Mouse (Mus musculus): ENCODE results near the gene Tbx6. TPM values are rescaled to one million over a fixed set of nuclear protein-coding genes. Genes with fewer than 3 reads are reported as not detected.

Gene Tbx6
- total RNA-seq, 1 experiment from 2014 or later = not detected

GRCm38 (mm10) chr7:126808703-126809455, 27.6 kb downstream of the Tbx6 start:
- peak; percentile 92 for ATAC-seq (replicated peaks; ENCODE audit: low read depth, poor library complexity, severe bottlenecking)

GRCm38 (mm10) chr7:126809723-126810369, 28.6 kb downstream of the Tbx6 start:
- no peak for ATAC-seq (replicated peaks; ENCODE audit: low read depth, poor library complexity, severe bottlenecking)

- ATAC-seq (replicated peaks; ENCODE audit: low read depth, poor library complexity, severe bottlenecking) = no peak
These were observed 34.5 kb downstream of the Tbx6 start for GRCm38 (mm10) chr7:126815726-126816222.

- no peak for ATAC-seq (replicated peaks; ENCODE audit: low read depth, poor library complexity, severe bottlenecking)
These were observed 35.2 kb downstream of the Tbx6 start for GRCm38 (mm10) chr7:126816494-126816893.

DNA sequence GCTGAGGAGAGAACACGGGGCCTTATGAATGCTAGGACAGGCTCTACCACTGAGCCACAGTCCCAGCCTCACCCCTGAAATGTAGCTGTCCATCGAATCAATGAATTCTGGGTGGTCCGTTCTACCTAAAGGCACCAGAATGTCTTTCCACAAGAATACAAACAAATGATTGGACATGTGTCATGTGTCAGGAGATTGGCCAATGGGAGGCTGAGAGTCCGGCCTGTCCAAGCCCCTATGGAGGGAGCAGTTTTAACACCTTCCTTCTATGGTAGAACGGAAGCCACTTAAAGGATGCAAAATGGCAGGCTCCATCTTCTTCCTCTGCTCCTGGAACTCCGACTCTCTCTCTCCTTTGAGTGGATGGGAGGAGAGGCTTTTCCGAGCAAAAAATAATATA, 36.3 kb downstream of the Tbx6 start:
- ATAC-seq (replicated peaks; ENCODE audit: low read depth, poor library complexity, severe bottlenecking) = no peak

GRCm38 (mm10) chr7:126818818-126819217, 37.5 kb downstream of the Tbx6 start:
- no peak for ATAC-seq (replicated peaks; ENCODE audit: low read depth, poor library complexity, severe bottlenecking)

DNA sequence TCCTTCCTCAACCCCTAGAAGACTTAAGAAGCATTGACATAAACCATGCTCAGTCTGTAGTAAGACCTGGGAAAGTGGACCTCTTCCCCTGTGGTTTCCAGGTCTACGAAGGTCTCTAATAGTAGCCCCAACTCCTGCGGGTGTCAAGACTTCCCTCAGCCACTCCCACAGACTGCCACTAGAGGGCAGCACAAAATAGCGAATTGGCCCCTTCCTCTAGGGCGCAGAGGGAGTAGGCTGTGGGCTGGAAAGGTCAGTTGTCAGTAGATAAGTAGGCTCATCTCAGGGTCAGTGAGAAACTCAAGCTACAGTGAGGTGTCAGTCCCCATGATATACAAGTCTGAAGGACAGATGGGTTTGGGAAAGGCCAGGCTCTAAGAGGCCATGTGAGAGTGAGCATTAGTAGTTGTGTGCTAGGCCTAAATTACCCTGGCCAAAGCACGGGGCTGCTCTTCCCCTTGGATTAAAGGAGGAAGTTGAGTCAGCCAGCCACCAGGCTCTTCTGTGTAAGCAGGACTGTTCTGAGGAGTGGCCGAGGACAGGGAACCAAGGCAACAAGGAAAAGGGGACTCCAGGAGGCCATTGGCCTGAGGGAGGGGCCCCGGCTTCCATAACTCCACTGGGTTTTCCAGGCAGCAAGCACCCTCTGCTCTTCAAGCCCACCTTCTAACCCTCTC, 40.7 kb downstream of the Tbx6 start:
- peak; percentile 85 for ATAC-seq (replicated peaks; ENCODE audit: low read depth, poor library complexity, severe bottlenecking)

DNA sequence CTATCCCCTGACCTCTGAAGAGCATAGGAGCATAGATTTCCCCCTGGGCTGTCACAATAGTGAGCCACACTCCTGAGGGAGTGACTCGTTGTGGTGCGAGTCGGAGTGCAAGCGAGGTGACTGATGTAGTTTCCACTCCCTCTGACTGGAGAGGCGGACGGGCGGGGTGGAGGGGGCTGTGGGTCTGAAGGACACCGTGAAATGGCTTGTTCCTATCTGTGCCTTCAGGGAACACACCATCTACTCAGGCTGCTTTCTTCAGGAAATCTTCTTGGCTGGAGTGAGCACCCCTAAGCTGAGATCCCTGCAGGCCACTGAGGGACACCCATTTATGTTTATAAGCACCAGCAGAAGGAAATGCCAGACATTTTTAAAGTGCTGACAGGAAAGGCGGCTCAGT, 41.5 kb downstream of the Tbx6 start:
- ATAC-seq (replicated peaks; ENCODE audit: low read depth, poor library complexity, severe bottlenecking) = no peak

DNA sequence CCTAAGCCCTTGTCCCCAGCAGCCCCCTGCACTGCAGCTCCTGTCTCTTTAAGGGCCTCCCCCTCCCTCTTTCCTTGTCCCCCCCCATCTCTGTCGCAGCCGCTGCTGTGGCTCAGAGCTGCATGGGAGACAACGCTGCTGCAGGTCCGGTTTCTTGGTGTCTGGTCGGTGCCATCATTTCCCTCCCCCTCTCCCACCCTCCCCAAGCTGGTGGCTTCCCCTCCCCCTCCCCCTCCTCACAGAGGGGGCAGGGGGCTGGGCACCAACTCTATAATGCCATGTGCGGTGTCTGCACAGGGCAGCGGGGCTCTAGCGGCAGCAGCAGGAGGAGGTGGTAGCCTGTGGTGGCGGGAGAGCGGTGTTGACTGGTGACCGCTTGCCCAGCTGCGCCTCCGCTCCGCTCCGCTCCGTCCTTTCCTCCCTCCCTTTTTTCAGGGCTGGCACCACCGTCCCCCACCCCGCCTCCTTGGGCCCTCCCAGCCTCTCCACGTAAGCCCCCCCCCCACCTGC, 42.0 kb downstream of the Tbx6 start:
- no peak for ATAC-seq (replicated peaks; ENCODE audit: low read depth, poor library complexity, severe bottlenecking)

GRCm38 (mm10) chr7:126823940-126824339, 42.7 kb downstream of the Tbx6 start:
- no peak for ATAC-seq (replicated peaks; ENCODE audit: low read depth, poor library complexity, severe bottlenecking)

GRCm38 (mm10) chr7:126825403-126825802, 44.1 kb downstream of the Tbx6 start:
- peak; percentile 48; the same call in 1 of the 2 replicates for ATAC-seq (replicated peaks; ENCODE audit: low read depth, poor library complexity, severe bottlenecking)

DNA sequence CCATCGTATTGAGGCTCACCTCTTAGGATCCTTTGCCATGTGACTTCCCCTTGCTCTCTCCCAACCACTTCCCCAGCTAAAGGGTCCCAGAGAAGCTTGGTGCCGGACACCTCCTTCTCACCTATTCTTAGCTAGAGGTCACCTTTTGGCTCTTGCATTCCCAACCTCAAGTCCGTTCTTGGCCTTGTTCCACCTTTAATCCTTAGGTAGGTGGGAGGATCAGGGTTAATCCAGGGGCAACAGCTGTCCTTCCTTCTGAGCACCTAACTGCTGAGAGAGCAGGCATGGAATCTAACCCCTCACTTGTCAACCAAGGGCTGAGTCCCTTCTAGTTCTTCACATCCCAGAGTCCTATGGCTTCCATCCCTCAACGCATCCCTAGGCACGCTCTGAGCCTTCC, 44.7 kb downstream of the Tbx6 start:
- no peak for ATAC-seq (replicated peaks; ENCODE audit: low read depth, poor library complexity, severe bottlenecking)

DNA sequence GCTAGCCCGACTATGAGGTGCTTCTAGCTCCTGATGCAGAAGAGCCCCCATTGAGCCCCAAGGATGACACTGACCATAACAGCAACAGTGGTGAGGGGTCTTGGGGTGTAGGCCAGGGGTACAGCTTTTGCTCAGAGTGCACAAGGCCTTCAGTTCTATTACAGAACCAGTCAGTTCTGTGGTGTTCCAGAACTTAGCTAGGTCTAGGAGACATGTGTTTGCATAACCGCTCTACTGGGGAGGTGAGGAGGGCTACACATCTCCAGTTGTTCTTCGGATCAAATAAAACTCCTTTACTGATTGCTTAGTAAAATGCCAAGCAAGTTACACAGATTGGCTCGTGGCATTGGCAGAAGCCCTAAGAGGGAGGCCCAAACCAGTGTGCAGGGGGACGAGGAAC, 50.3 kb downstream of the Tbx6 start, which contains the start of gene 4930451I11Rik:
4930451I11Rik (minus strand) TSS at position 101 of the 400 bp plus-strand sequence.
- 0 out of 2 replicates have a peak, but pooled peaks have one; percentile 4 for ATAC-seq (replicated peaks; ENCODE audit: low read depth, poor library complexity, severe bottlenecking)

DNA sequence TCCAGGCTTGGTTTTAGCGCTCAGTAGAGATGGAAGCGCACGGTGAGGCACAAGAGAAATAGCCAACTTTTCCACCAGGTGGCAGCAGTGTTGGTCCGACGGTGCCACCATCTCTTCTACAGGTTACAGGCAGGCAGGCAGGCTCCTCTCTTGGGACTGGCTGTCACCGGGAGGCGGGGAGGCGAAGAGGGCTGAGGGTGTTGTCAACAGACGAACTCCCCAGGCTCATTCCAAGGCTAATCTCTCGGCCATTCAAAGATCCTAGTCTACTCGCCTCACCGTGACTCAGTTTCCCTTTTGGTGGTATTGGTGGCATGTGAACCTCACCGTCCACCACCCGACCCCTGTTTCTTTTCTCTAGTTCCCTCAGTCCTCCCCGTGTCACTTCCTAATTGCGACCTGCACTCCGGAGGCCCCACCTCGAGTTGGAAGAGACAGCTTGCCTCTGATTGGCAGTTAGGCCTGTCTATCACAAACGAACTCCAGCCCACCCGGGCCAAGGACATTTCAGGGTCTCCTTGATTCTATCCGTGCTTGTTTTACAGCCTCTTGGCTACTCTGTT, 50.8 kb downstream of the Tbx6 start:
- peak; percentile 96 for ATAC-seq (replicated peaks; ENCODE audit: low read depth, poor library complexity, severe bottlenecking)

DNA sequence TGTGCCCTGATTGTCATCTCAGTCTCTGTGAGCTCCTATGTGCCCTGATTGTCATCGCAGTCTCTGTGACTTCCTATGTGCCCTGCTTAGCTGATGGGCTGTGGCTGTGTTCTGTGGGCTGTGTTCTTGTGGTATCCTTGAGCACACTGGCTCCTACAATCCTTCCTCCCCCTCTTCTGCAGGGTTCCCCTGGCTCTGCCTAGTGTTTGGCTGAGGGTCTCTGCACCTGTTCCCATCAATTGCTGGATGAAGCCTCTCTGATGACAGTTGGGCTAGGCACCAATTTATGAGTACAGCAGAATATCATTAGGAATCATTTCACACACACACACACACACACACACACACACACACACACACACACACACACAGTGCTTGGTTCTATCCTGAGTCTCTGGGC, 52.0 kb downstream of the Tbx6 start:
- no peak for ATAC-seq (replicated peaks; ENCODE audit: low read depth, poor library complexity, severe bottlenecking)

Other genes with a start within 250 kb of the Tbx6 start
- 231 and 257 TPM in 2 replicates for gene Eif3c, start 215.1 kb upstream of the Tbx6 start, total RNA-seq (2017)
- 5.7 and 6.5 TPM in 2 replicates for gene Apobr, start 196.5 kb upstream of the Tbx6 start, total RNA-seq (2017)
- gene Cln3, start 195.7 kb upstream of the Tbx6 start, total RNA-seq (2017) = 18.1 and 21.2 TPM in 2 replicates
- gene Il27, start 186.5 kb upstream of the Tbx6 start, total RNA-seq (2017) = 0.23 TPM in 1 of 2 replicates, not detected in the other
- 2.5 and 2.8 TPM in 2 replicates for gene Nupr1, start 150.6 kb upstream of the Tbx6 start, total RNA-seq (2017)
- 40.8 and 51.8 TPM in 2 replicates for gene Sgf29, start 132.2 kb upstream of the Tbx6 start, total RNA-seq (2017)
- 0.37 TPM in 1 of 2 replicates, not detected in the other for gene Sult1a1, start 105.1 kb upstream of the Tbx6 start, total RNA-seq (2017)
- 119 and 144 TPM in 2 replicates for gene Bola2, start 86.1 kb upstream of the Tbx6 start, total RNA-seq (2017)
- 3.4 and 6.0 TPM in 2 replicates for gene Slx1b, start 85.7 kb upstream of the Tbx6 start, total RNA-seq (2017)
- 301 and 302 TPM in 2 replicates for gene Coro1a, start 73.7 kb upstream of the Tbx6 start, total RNA-seq (2017)
- gene Mapk3, start 21.9 kb upstream of the Tbx6 start, total RNA-seq (2017) = 23.0 and 28.2 TPM in 2 replicates
- 2.3 and 5.1 TPM in 2 replicates for gene Gdpd3, start 15.1 kb upstream of the Tbx6 start, total RNA-seq (2017)
- 38.9 and 42.7 TPM in 2 replicates for gene Ypel3, start 4.5 kb upstream of the Tbx6 start, total RNA-seq (2017)
- 120 and 125 TPM in 2 replicates for gene Ppp4c, start 11.0 kb downstream of the Tbx6 start, total RNA-seq (2017)
- not detected in 2 replicates for gene Fam57b, start 16.2 kb downstream of the Tbx6 start, total RNA-seq (2017)
- not detected in 2 replicates for gene 4930451I11Rik, start 50.2 kb downstream of the Tbx6 start, total RNA-seq (2017)
- not detected in 2 replicates for gene Doc2a, start 65.9 kb downstream of the Tbx6 start, total RNA-seq (2017)
- 283 and 331 TPM in 2 replicates for gene Hirip3, start 80.5 kb downstream of the Tbx6 start, total RNA-seq (2017)
- gene Ino80e, start 80.9 kb downstream of the Tbx6 start, total RNA-seq (2017) = 33.4 and 43.2 TPM in 2 replicates
- gene Taok2, start 103.2 kb downstream of the Tbx6 start, total RNA-seq (2017) = 32.2 and 42.2 TPM in 2 replicates
- gene Tmem219, start 141.4 kb downstream of the Tbx6 start, total RNA-seq (2017) = 21.1 and 31.9 TPM in 2 replicates
- gene Kctd13, start 147.4 kb downstream of the Tbx6 start, total RNA-seq (2017) = 9.6 and 13.2 TPM in 2 replicates
- gene Asphd1, start 168.1 kb downstream of the Tbx6 start, total RNA-seq (2017) = not detected in 2 replicates
- gene Sez6l2, start 169.1 kb downstream of the Tbx6 start, total RNA-seq (2017) = 0.14 and 1.9 TPM in 2 replicates
- 33.7 and 60.5 TPM in 2 replicates for gene Cdipt, start 194.4 kb downstream of the Tbx6 start, total RNA-seq (2017)
- 1.0 and 2.3 TPM in 2 replicates for gene Cdiptos, start 194.6 kb downstream of the Tbx6 start, total RNA-seq (2017)
- 19.3 and 21.8 TPM in 2 replicates for gene Mvp, start 233.1 kb downstream of the Tbx6 start, total RNA-seq (2017)
- not detected in 2 replicates for gene Pagr1b, start 235.0 kb downstream of the Tbx6 start, total RNA-seq (2017)
- 36.7 TPM in 1 of 2 replicates, not detected in the other for gene Pagr1a, start 235.9 kb downstream of the Tbx6 start, total RNA-seq (2017)
- 30.9 and 33.1 TPM in 2 replicates for gene Gm42742, start 239.6 kb downstream of the Tbx6 start, total RNA-seq (2017)
- 1.3 TPM in 1 of 2 replicates, not detected in the other for gene Prrt2, start 239.7 kb downstream of the Tbx6 start, total RNA-seq (2017)
- 59.0 and 67.8 TPM in 2 replicates for gene Maz, start 245.6 kb downstream of the Tbx6 start, total RNA-seq (2017)